Mouse (Mus musculus): Measurements from ENCODE around the gene Trim37.

DNA sequence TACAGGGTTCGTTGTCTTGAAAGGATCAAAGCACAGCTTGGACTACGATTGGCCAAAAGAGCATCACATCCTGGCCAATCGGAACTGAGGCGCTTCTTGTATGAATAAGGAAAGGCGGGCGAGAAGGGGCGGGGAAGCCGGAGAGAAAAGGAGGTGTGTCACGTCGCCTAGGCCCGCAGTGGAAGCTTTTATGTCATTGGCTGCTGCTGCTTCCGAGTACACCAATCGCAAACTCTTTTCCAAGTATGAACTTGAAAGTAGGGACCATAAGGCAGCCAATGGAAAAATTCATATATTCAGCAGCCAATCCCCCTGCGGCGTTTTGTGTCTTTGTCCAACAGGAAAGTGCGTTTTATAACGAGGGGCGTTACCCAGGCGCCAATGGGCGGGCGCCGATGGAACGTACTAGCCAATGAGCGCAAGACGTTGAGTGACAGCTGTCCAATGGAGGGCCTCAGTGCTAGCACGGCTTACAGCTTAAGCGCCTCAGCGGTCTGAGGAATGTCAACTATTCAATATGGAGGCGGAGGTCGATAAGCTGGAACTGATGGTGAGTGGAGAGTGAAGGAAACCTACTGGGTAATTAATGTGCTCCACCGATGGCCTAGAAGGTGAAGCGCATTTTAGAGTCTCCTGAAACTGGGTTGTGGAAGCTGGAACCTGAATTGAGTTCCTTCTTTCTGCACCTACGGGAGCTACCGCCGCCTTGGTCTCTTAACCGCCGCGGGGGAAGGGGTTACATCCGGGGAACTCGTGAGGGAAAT is 17.9 kb upstream of the Trim37 start, which contains the start of gene Ska2:
- no peak for TF ChIP-seq CTCF (IDR thresholded peaks at IDR 0.05)
- TF ChIP-seq EP300 (IDR thresholded peaks at IDR 0.05) = peak; percentile 97
